Mouse (Mus musculus): ENCODE measurements at regions not wholly inside any gene's neighbourhood (a gene's known extent, or its start where the extent isn't known, plus 50 kb on each side); places are given as distances from the start of the nearest gene placed in this dataset.

DNA sequence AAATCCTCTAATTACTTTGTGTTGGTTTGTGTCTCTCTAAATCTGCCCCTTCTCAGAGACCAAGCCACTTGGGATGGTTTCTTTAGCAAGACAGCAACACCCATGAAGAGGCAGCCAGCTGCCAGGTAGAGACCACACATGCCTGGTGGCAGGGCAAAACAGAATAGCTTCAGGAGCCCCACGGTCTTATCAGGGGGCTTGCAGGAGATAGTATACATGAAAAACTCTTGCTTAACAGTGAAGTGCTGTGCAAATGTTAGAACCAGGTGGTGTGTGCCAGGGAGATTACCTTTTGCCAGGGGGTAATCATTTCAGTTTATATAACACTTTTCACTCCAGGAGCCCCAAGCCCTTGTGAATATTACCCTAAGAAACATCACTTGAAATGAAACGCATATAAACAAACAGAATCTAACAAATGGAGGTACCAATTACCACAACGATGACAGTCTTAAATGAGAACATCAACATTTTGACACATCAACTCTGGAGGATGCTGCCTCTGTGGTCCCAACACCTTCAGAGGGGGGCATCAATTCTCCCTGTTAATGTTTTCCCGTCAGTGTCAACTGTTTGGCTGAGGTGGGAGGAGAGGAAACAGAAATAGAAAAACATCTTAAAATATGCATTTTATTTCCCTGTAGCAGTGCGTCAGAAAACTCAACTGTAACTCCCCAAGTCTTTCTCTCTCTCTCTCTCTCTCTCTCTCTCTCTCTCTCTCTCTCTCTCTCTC lies 56.3 kb upstream of the Rad23b start:
- Histone ChIP-seq H3K9ac (replicated peaks) (no peak overlapping the region), H3K4me2 (ENCODE audit: low read depth) (peak overlapping the region; percentile 26), H3K9me3 (ENCODE audit: control insufficient read depth, low read length) (no peaks in the 10 kb centered on the region), H3K4me1 (replicated peaks; ENCODE audit: control insufficient read depth in 2 of 2, insufficient read depth in 2 of 2, low read length in 1 of 2) (peaks cover 4 to 8% of the 10 kb centered on the region in 2 experiments), H3K4me3 (ENCODE audit: insufficient read depth in 1 of 2, low read depth in 2 of 2, low read length in 2 of 2) (no peak overlapping the region), H3K27me3 (ENCODE audit: control insufficient read depth, insufficient read depth, low read length) (no peaks in the 10 kb centered on the region), H3K27ac (no peak overlapping the region), H3K36me3 (replicated peaks; ENCODE audit: control insufficient read depth, insufficient read depth, low read depth) (no peaks in the 10 kb centered on the region)
- peak; percentile 76 for ATAC-seq (ENCODE audit: insufficient read depth)
- TF ChIP-seq EP300 (IDR thresholded peaks at IDR 0.05; ENCODE audit: low read depth), result peak; percentile 40; the same call in 1 of the 2 replicates
- TF ChIP-seq CTCF (IDR thresholded peaks at IDR 0.05; ENCODE audit: low read depth), result no peak
- DNase-seq (ENCODE audit: low read depth in 3 of 3, low spot score in 3 of 3), result peak in 2 of 3 experiments; percentile 43 to 45
- WGBS (ENCODE audit: insufficient replicate concordance), result 13% methylated on average over 5 of the region's 5 CpGs

DNA sequence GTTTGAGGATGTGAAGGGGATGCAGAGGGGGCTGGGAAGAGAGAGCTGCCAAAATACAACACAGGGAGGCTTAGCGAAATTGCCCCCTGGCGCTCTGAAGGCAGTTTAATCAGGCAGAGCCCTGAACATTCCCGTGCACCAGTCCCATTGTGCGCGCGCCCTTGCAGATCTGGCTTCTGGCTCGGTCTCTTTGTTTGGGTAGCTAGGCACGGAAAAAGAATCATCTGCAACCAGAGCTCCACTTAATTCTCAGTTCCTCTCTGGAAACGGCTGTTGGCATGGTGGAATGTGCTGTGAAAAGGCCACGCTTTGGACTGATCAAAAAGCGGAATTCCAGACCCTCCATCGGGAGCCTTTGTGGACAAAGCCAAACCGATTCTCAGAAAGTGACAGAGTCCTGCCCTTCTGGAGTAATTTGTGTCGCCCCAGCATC lies 55.6 kb upstream of the Rad23b start:
- TF ChIP-seq CTCF (IDR thresholded peaks at IDR 0.05; ENCODE audit: low read depth), result no peak
- no peak for TF ChIP-seq EP300 (IDR thresholded peaks at IDR 0.05; ENCODE audit: low read depth)
- Histone ChIP-seq H3K4me3 (ENCODE audit: insufficient read depth in 1 of 2, low read depth in 2 of 2, low read length in 2 of 2) (peak overlapping the region in 1 of 2 experiments; percentile 12; a peak in 1 of 4 replicates), H3K36me3 (replicated peaks; ENCODE audit: control insufficient read depth, insufficient read depth, low read depth) (no peaks in the 10 kb centered on the region), H3K4me1 (replicated peaks; ENCODE audit: control insufficient read depth in 2 of 2, insufficient read depth in 2 of 2, low read length in 1 of 2) (peaks cover 4 to 8% of the 10 kb centered on the region in 2 experiments), H3K27ac (no peak overlapping the region), H3K27me3 (ENCODE audit: control insufficient read depth, insufficient read depth, low read length) (no peaks in the 10 kb centered on the region), H3K9ac (replicated peaks) (no peak overlapping the region), H3K9me3 (ENCODE audit: control insufficient read depth, low read length) (no peaks in the 10 kb centered on the region), H3K4me2 (ENCODE audit: low read depth) (peak overlapping the region; percentile 51)
- DNase-seq (ENCODE audit: low read depth in 3 of 3, low spot score in 3 of 3) (no peak), ATAC-seq (ENCODE audit: insufficient read depth) (no peak)
- 6% methylated on average over 14 of the region's 14 CpGs for WGBS (ENCODE audit: insufficient replicate concordance)

DNA sequence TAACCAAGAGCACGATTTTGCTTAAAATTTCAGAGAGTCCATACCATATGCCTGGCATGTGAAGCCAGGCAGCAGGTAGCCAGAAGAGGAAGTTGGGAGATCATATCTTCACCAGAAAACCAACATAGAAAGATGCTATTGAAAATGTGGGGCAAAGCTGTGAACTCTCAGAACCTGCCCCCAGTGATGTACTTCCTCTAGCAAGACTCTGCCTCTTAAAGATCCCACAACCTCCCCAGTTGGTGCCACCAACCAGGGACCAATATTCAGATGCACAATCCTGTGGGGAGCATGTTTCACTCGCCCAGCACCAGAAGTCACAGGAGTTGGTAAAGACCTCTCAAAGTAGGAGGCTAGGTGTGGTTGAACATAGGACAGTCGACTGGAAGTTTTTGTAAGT lies 52.0 kb upstream of the Rad23b start:
- Histone ChIP-seq H3K27me3 (ENCODE audit: control insufficient read depth, insufficient read depth, low read length) (no peaks in the 10 kb centered on the region), H3K4me3 (ENCODE audit: insufficient read depth in 1 of 2, low read depth in 2 of 2, low read length in 2 of 2) (no peak overlapping the region), H3K36me3 (replicated peaks; ENCODE audit: control insufficient read depth, insufficient read depth, low read depth) (no peaks in the 10 kb centered on the region), H3K9ac (replicated peaks) (no peak overlapping the region), H3K4me1 (replicated peaks; ENCODE audit: control insufficient read depth in 2 of 2, insufficient read depth in 2 of 2, low read length in 1 of 2) (peaks cover 4 to 5% of the 10 kb centered on the region in 2 experiments), H3K27ac (no peak overlapping the region), H3K4me2 (ENCODE audit: low read depth) (no peak overlapping the region), H3K9me3 (ENCODE audit: control insufficient read depth, low read length) (no peaks in the 10 kb centered on the region)
- WGBS (ENCODE audit: insufficient replicate concordance), result 41% methylated on average over 3 of the region's 3 CpGs
- ATAC-seq (ENCODE audit: insufficient read depth) (no peak), DNase-seq (ENCODE audit: low read depth in 3 of 3, low spot score in 3 of 3) (no peak)
- TF ChIP-seq EP300 (IDR thresholded peaks at IDR 0.05; ENCODE audit: low read depth), result no peak
- TF ChIP-seq CTCF (IDR thresholded peaks at IDR 0.05; ENCODE audit: low read depth), result no peak
